ENCODE assay signal across 23 mouse cellular contexts in the genomic region with DNA sequence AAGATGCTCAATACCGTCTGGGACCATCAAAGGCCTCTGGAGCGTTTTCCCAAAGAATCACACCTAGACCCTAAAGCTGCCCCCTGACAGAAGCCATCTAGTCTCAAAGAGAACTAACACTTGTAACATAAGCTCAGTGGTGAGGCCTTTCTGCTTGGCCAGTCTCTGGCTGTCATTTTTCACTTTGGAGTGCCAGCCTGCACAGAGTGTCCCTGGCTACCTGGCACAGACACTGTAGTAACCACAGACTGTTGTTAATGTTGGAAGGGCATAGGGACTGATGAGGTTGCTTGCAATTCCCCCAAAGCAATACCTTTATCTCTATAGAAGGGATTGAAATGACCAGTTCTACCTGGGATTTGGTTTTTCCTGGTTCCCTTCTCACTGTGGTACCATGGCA. TPM values are rescaled to one million over a fixed set of nuclear protein-coding genes. Genes with fewer than 3 reads are reported as not detected.
A peak's percentile ranks its signal among the peaks of the same experiment; 100 is the strongest.
DNase-seq lines count a peak whose midpoint lies in the region; TF ChIP-seq lines count a peak whose summit lies in the region.
"Had no signal": no experiment of that assay in that cellular context is flagged by ENCODE, and none has a peak within 500 bp of the region (broad histone marks: within the 10 kb centered on the region; RNA-seq: fewer than 3 reads in every experiment).

No protein-coding gene starts in this region.

- intact Hi-C loops in gastrocnemius, adult 2 months (cut with DNase I), result no loop called here

- H3K4me3 ChIP-seq in gastrocnemius, adult 2 months, result no peak overlapping the region
- H3K4me3 ChIP-seq: embryonic facial prominence, embryonic 13.5 days; embryonic facial prominence, embryonic 15.5 days; erythroblast, embryonic 14.5 days; forebrain, embryonic 10.5 days; forebrain, embryonic 12.5 days had no signal

- peak overlapping the region; percentile 46 for H3K27ac ChIP-seq in gastrocnemius, adult 2 months
- H3K27ac ChIP-seq: embryonic facial prominence, embryonic 13.5 days; embryonic facial prominence, embryonic 15.5 days; forebrain, embryonic 10.5 days; forebrain, embryonic 12.5 days had no signal

- TF ChIP-seq CTCF in gastrocnemius, adult 2 months (IDR thresholded peaks at IDR 0.05), result no peak

- peak; percentile 27 to 50 for DNase-seq in cerebellum, postnatal 14 days
- no peak for DNase-seq in cerebellum, adult 18-20 months
- peak; percentile 54 for DNase-seq in gastrocnemius, adult 2 months
- DNase-seq in gastrocnemius, adult 8-10 months (ENCODE audit: low spot score in 2 of 2), result no peak
- peak; percentile 63 for DNase-seq in heart, adult 11 months
- no peak for DNase-seq in heart, adult 18-20 months
- DNase-seq in brain, adult 2 months (ENCODE audit: low read depth, low spot score), result peak; percentile 59
- no peak for DNase-seq in spleen, postnatal 4 days (ENCODE audit: low spot score in 2 of 2)
- DNase-seq: adrenal gland, adult 8-10 months; adrenal gland, postnatal 14 days; adrenal gland, postnatal 36 days; B cell, adult 2 months; cerebellum, adult 11 months; cerebellum, adult 2 months; cerebellum, adult 9-10 months; cerebellum, postnatal 36 days; embryo, embryonic 11 days had no signal

RNA-seq across cellular contexts. Expression of gene Efcab9, which starts 10.6 kb away (rescaled TPM):
- total RNA-seq in gastrocnemius, adult 2 months (2021), result 1 to 10 TPM; 1.0 to 2.0 TPM
- total RNA-seq in gastrocnemius, adult 8-10 months (2022), result 1 to 10 TPM in 3 of 4 experiments, under 1 TPM in 1; 0.74 to 1.7 (median 1.3) TPM
- under 1 TPM in 1 of 2 experiments, not detected in 1; 0.46 TPM for total RNA-seq in heart, adult 18-20 months (2021)
- total RNA-seq: adrenal gland, postnatal 14 days; common myeloid progenitor, adult 5-6 weeks had no signal

RNA-seq across cellular contexts. Expression of gene Stk10, which starts 11.9 kb away (rescaled TPM):
- total RNA-seq in gastrocnemius, adult 2 months (2021), result 1 to 10 TPM; 1.9 to 3.8 TPM
- total RNA-seq in gastrocnemius, adult 8-10 months (2022), result 1 to 10 TPM; 1.2 to 2.4 (median 1.9) TPM
- total RNA-seq in heart, adult 18-20 months (2021), result 10 to 100 TPM in 1 of 2 experiments, 1 to 10 TPM in 1; 8.2 to 11.6 TPM

Comparison
In these comparisons a context has a peak if more than half of its experiments do, and no peak if none do; other contexts are left out.
1. DNase-seq: peak in cerebellum, postnatal 14 days (2 of 2), gastrocnemius, adult 2 months (single experiment), heart, adult 11 months (single experiment) and brain, adult 2 months (single experiment); none in cerebellum, adult 18-20 months (0 of 2), gastrocnemius, adult 8-10 months (0 of 2), heart, adult 18-20 months (0 of 2) and spleen, postnatal 4 days (0 of 2).